Mouse (Mus musculus) frontal cortex, adult (tissue): ENCODE measurements at regions not wholly inside any gene's neighbourhood (a gene's known extent, or its start where the extent isn't known, plus 50 kb on each side); places are given as distances from the start of the nearest gene placed in this dataset.

ENCODE experiments used
- ATAC-seq: cut with Nextera tagmentation; 2 replicates; pipeline ENCODE4 v1.9.2; 2017; ENCODE audit warnings: mild to moderate bottlenecking, moderate library complexity, mixed read lengths; ENCODE audit not compliant: low TSS enrichment

GRCm38 (mm10) chr5:106062926-106063325 is 186.6 kb downstream of the Zfp326 start:
- ATAC-seq: no peak

GRCm38 (mm10) chr5:106056631-106057030 is 180.3 kb downstream of the Zfp326 start:
- ATAC-seq: no peak

- peak; percentile 85 for ATAC-seq
These were observed 178.9 kb downstream of the Zfp326 start for GRCm38 (mm10) chr5:106055221-106055620.

- ATAC-seq: no peak
These were observed 174.7 kb downstream of the Zfp326 start for GRCm38 (mm10) chr5:106051026-106051425.

GRCm38 (mm10) chr5:106044878-106045585 is 168.7 kb downstream of the Zfp326 start:
- ATAC-seq: no peak

- no peak for ATAC-seq
These were observed 162.0 kb downstream of the Zfp326 start for GRCm38 (mm10) chr5:106038321-106038720.

- no peak for ATAC-seq
These were observed 159.8 kb downstream of the Zfp326 start for GRCm38 (mm10) chr5:106036176-106036575.

- ATAC-seq: no peak
These were observed 156.6 kb downstream of the Zfp326 start for GRCm38 (mm10) chr5:106032956-106033355.

- ATAC-seq: no peak
These were observed 150.5 kb downstream of the Zfp326 start for GRCm38 (mm10) chr5:106026861-106027260.

- no peak for ATAC-seq
These were observed 128.0 kb downstream of the Zfp326 start for GRCm38 (mm10) chr5:106004292-106004917.

- no peak for ATAC-seq
These were observed 127.2 kb downstream of the Zfp326 start for GRCm38 (mm10) chr5:106003321-106004291.

GRCm38 (mm10) chr5:106002330-106002729 is 126.0 kb downstream of the Zfp326 start:
- peak; percentile 55; the same call in 1 of the 2 replicates for ATAC-seq

GRCm38 (mm10) chr5:105994218-105994617 is 117.9 kb downstream of the Zfp326 start:
- no peak for ATAC-seq

GRCm38 (mm10) chr5:105993066-105993760 is 116.8 kb downstream of the Zfp326 start:
- no peak for ATAC-seq

- no peak for ATAC-seq
These were observed 114.4 kb downstream of the Zfp326 start for GRCm38 (mm10) chr5:105990777-105991176.

- peak; percentile 74 for ATAC-seq
These were observed 110.0 kb downstream of the Zfp326 start for GRCm38 (mm10) chr5:105986401-105986800.

- peak; percentile 88 for ATAC-seq
These were observed 106.8 kb downstream of the Zfp326 start for GRCm38 (mm10) chr5:105983131-105983530.

- no peak for ATAC-seq
These were observed 100.4 kb downstream of the Zfp326 start for GRCm38 (mm10) chr5:105976746-105977145.

- no peak for ATAC-seq
These were observed 99.7 kb downstream of the Zfp326 start for GRCm38 (mm10) chr5:105976076-105976475.

GRCm38 (mm10) chr5:105975275-105976011 is 99.1 kb downstream of the Zfp326 start:
- ATAC-seq: no peak
